Mouse (Mus musculus): ENCODE measurements around the gene Hist1h4h.
"Not testable (repeated sequence)": the region's sequence is repeated elsewhere in the genome, so short reads cannot be mapped to it uniquely, and the experiment has no call there.

The Hist1h4h gene

DNA sequence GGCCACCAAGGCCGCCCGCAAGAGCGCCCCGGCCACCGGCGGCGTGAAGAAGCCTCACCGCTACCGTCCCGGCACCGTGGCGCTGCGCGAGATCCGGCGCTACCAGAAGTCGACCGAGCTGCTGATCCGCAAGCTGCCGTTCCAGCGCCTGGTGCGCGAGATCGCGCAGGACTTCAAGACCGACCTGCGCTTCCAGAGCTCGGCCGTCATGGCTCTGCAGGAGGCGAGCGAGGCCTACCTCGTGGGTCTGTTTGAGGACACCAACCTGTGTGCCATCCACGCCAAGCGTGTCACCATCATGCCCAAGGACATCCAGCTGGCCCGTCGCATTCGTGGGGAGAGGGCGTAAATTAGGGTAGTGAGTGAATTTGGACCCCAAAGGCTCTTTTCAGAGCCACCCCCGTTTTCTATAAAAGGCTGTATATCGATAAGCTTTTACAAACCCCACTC, 45.0 kb downstream of the Hist1h4h start:
- DNase-seq (ENCODE audit: low spot score): not testable (repeated sequence)

DNA sequence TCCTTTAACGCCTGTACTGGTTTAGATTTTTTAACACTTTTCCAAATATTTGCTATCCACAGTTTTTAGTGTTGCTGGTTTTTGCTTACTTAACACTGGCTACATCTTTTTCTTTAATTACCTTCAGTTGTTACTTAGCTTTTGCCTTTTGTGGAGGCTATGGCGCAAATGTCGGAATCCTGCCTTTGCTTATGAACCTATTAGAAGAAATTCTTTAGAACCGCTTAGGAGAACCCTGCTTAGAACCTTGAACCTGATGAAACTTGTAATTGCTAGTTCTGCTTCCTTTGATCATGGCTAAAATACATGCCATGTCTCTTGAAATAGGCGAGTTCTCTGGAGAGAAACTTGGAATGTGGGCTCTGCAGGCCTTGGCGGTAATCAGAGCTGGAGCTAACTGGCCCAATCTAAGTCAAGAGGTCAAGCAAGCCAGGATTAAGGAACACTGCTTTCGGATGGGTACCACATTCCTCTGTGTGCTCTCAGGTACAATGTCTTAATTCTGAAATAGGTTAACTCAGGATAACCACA, 45.6 kb downstream of the Hist1h4h start:
- peak; percentile 74 for DNase-seq (ENCODE audit: low spot score)

DNA sequence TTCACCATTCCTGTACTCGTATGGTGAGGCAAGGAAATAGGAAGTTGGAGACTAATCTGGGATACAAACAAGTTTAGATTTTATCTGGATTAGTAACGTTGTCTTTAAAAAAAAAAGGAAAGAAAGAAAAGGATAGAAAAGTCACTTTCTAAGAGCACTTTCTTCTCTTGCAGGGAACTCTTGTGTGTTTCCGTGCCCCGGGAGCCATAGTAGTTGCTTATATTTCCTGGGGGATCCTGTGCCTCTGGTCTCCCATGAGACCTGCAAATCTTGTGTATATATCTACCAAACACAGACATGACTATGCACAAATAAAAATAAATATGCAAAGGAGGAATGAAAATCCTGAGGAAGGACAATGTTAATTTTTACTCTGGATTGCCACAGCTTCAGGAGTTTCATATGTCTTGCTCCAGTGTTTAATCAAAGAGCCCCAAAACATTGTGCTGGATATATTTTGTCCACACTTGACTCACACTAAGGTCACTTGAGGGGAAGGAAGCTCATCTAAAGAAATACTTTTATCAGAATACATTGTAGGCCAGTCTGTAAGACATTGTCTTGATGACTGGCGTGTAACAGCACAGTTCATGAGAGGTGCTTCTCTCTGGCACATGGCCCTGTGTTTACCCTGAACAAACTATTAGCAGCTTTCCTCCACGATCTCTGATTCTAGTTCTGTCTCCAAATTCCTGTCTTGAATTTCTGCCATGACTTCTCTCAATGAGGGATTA, 46.2 kb downstream of the Hist1h4h start:
- no peak for DNase-seq (ENCODE audit: low spot score)

DNA sequence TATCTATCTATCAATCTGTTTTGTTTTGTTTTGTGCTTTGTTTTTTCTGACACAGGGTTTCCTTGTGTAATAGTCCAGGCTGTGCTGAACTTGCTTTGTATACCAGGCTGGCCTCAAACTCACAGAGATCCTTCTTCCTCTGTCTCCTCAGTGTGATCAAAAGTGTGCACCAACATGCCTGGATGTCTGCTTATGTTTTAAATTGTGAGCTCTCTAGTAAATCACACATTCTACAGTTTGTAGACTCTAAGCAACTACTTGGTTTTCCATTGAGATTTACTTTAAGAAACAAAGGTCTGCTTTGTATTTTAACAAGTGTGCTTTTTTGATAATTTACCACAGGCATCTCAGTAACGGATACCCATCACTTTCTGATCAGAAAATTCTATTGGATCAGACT, 47.0 kb downstream of the Hist1h4h start:
- DNase-seq (ENCODE audit: low spot score): no peak

Measured in embryo, embryonic 10 days (tissue).